Mouse (Mus musculus) layer of hippocampus, adult 18-20 months (tissue): ENCODE results near the gene Lrrc3. TPM values are rescaled to one million over a fixed set of nuclear protein-coding genes. Genes with fewer than 3 reads are reported as not detected.

Source experiments
- DNase-seq, 2 experiments: peaks; one replicate each; pipeline ENCODE4 v3.0.0; 2022; ENCODE audit warnings: low spot score in 2 of 2
- total RNA-seq, 2 experiments: library from RNA; stranded (reverse); gene quantifications; 2 replicates each; pipeline ENCODE4 v1.2.3; 2021

The Lrrc3 gene
- total RNA-seq, 2 experiments from 2014 or later = 3.8 to 5.0 TPM

DNA sequence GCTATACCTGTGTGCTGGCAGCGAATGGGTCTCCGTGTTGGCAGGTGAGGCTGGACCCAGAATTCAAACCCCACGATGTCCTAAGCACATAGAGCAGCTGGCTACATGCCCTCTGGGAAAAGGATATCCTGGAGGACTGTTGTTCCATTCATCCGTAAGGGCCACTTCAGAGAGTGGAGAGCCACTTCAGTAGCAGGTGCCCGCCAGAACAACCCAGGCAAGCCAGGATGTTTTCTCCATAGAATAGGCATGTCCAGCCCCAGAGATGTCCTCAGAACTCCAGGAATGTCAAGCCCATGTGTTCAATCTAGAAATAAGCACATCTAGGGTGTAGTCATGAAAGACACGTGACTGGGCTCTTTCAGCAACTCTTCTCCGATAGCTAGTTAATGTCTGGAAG lies 32.7 kb downstream of the Lrrc3 start:
- DNase-seq = no peak

DNA sequence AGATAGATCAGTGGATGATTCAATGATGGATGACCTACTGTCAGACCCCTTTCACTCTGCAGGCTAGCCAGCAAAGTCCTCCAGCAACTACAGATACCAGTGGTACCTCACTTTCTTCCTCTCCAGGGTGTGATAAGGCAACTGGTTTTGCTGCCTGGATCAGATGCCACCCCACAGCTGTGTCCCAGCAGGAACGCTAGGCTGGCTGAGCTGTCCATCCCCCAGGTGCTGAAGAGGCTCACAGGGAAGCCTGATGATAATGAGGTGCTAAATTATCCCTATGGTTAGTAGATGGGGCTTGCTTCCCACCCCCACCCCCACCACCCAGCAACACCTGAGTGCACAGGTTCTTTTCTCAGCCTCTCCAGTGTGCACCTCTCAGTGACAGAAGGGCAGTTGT lies 34.8 kb downstream of the Lrrc3 start:
- no peak for DNase-seq

GRCm38 (mm10) chr10:77864762-77865143 lies 37.6 kb downstream of the Lrrc3 start:
- DNase-seq = no peak

DNA sequence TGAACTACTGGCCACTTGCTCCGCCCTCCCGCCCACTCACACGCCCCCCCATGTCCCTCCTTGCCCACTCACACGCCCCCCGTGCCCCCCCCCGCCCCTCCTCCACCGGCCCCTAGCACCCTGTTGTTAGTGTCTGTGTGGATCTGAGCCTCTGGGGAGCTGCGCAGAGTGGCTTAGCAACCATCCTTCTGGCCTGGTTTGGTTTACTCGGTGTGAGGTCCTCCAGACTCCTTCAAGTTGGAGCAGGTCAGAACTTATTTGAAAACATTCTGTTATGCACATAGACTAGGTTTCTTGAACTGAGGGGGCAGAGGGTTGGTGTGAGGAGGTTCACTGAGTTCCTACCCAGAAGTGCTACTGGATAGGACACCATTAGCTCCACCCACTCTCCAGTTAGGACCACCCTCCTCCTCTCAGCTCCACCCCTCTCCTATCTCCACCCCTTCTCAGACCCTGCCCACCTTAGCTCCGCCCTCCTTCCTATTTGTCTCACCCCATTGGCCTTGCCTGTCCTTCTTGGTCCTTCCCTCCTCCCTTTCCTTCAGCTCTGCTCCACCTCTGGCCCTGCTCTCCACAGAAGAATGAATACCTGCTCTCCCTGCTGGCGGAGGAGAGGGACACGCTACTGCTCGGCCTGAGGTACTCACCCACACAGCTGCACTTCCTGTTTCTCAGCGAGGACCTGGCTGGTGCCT lies 38.1 kb downstream of the Lrrc3 start:
- DNase-seq = no peak

- no peak for DNase-seq
Measured at GRCm38 (mm10) chr10:77861675-77862074, 40.7 kb downstream of the Lrrc3 start, which contains the start of gene Gm3285. Gene Gm3285 (plus strand): TSS chr10:77861975.

GRCm38 (mm10) chr10:77852559-77852958 lies 49.8 kb downstream of the Lrrc3 start, which contains the start of gene Gm10318:
Gene Gm10318 (plus strand): TSS chr10:77852859.
- no peak for DNase-seq

Other genes starting within 250 kb of the Lrrc3 start
- under 1 TPM in 1 of 2 experiments, not detected in 1; 0.20 TPM for gene Tspear, start 216.0 kb downstream of the Lrrc3 start, total RNA-seq
- not detected for gene Gm19402, start 211.8 kb downstream of the Lrrc3 start, total RNA-seq
- not detected for gene Gm9508, start 205.3 kb downstream of the Lrrc3 start, total RNA-seq
- gene Gm10272, start 195.9 kb downstream of the Lrrc3 start, total RNA-seq = not detected
- not detected for gene Gm10024, start 191.1 kb downstream of the Lrrc3 start, total RNA-seq
- not detected for gene Gm10142, start 186.7 kb downstream of the Lrrc3 start, total RNA-seq
- not detected for gene Krtap12-1, start 181.9 kb downstream of the Lrrc3 start, total RNA-seq
- gene Gm10100, start 176.1 kb downstream of the Lrrc3 start, total RNA-seq = not detected
- gene Gm18596, start 159.9 kb downstream of the Lrrc3 start, total RNA-seq = not detected
- gene Gm9736, start 151.2 kb downstream of the Lrrc3 start, total RNA-seq = not detected
- gene Gm3233, start 142.9 kb downstream of the Lrrc3 start, total RNA-seq = not detected
- not detected for gene Gm3238, start 131.2 kb downstream of the Lrrc3 start, total RNA-seq
- not detected for gene Gm7138, start 125.6 kb downstream of the Lrrc3 start, total RNA-seq
- not detected for gene Gm3250, start 120.0 kb downstream of the Lrrc3 start, total RNA-seq
- not detected for gene Gm7137, start 114.3 kb downstream of the Lrrc3 start, total RNA-seq
- gene Gm9639, start 107.5 kb downstream of the Lrrc3 start, total RNA-seq = not detected
- gene Gm19668, start 103.4 kb downstream of the Lrrc3 start, total RNA-seq = not detected
- not detected for gene Gm9507, start 90.7 kb downstream of the Lrrc3 start, total RNA-seq
- gene Gm2696, start 87.9 kb downstream of the Lrrc3 start, total RNA-seq = not detected
- gene Krtap10-4, start 75.4 kb downstream of the Lrrc3 start, total RNA-seq = not detected
- not detected for gene Krtap10-10, start 66.6 kb downstream of the Lrrc3 start, total RNA-seq
- gene Gm36176, start 55.7 kb downstream of the Lrrc3 start, total RNA-seq = not detected
- gene Gm10318, start 49.7 kb downstream of the Lrrc3 start, total RNA-seq = not detected
- gene Gm3285, start 40.6 kb downstream of the Lrrc3 start, total RNA-seq = not detected
- gene Trpm2, start 68.0 kb upstream of the Lrrc3 start, total RNA-seq = 10 to 100 TPM; 37.9 to 40.8 TPM
- 10 to 100 TPM; 39.9 to 40.5 TPM for gene 1810043G02Rik, start 76.0 kb upstream of the Lrrc3 start, total RNA-seq
- gene Pfkl, start 107.5 kb upstream of the Lrrc3 start, total RNA-seq = 100 to 1,000 TPM; 217 to 223 TPM
- 1 to 10 TPM in 1 of 2 experiments, under 1 TPM in 1; 0.74 to 1.2 TPM for gene Dnmt3l, start 139.4 kb upstream of the Lrrc3 start, total RNA-seq
- under 1 TPM; 0.64 to 0.79 TPM for gene Aire, start 141.1 kb upstream of the Lrrc3 start, total RNA-seq
- 10 to 100 TPM; 12.1 to 12.7 TPM for gene Icosl, start 166.8 kb upstream of the Lrrc3 start, total RNA-seq